Mouse (Mus musculus) myocyte (in vitro differentiated cells): ENCODE measurements around the gene Btbd11. TPM values are rescaled to one million over a fixed set of nuclear protein-coding genes. Genes with fewer than 3 reads are reported as not detected.

Source experiments
- H3K27me3 ChIP-seq: one replicate; pipeline ENCODE4 v1.6.1; 2011; ENCODE audit not compliant: control insufficient read depth, insufficient read depth, insufficient read length
- H3K36me3 ChIP-seq: one replicate; pipeline ENCODE4 v1.6.1; 2011; ENCODE audit not compliant: control insufficient read depth, insufficient read depth
- H3K4me2 ChIP-seq: one replicate; pipeline ENCODE4 v1.6.1; 2011; ENCODE audit warnings: low read depth, control low read depth
- H3K4me3 ChIP-seq: one replicate; pipeline ENCODE4 v1.5.1; 2011; ENCODE audit warnings: mild to moderate bottlenecking, control low read depth, moderate library complexity
- H3K79me2 ChIP-seq: one replicate; pipeline ENCODE4 v1.6.1; 2011; ENCODE audit not compliant: control insufficient read depth, insufficient read depth
- H3ac ChIP-seq: one replicate; pipeline ENCODE4 v1.6.1; 2011; ENCODE audit not compliant: control insufficient read depth, insufficient read length
- CEBPB ChIP-seq: IDR thresholded peaks from 2 replicates; pipeline ENCODE4 v1.6.1; 2011; ENCODE audit warnings: mild to moderate bottlenecking, moderate library complexity; ENCODE audit not compliant: poor library complexity, insufficient read depth, severe bottlenecking
- E2F4 ChIP-seq: IDR thresholded peaks from one replicate; pipeline ENCODE4 v1.6.1; 2011; ENCODE audit warnings: mild to moderate bottlenecking, control low read depth, moderate library complexity; ENCODE audit not compliant: insufficient read depth
- MAX ChIP-seq: IDR thresholded peaks from one replicate; pipeline ENCODE4 v1.6.1; 2011; ENCODE audit warnings: low read depth, mild to moderate bottlenecking, control low read depth
- MYOD1 ChIP-seq, 3 experiments: IDR thresholded peaks; one replicate each; pipeline ENCODE4 v1.6.1; 2011; ENCODE audit warnings: control low read depth in 2 of 3, low read depth in 2 of 3, mild to moderate bottlenecking in 2 of 3, moderate library complexity in 1 of 3; ENCODE audit not compliant: insufficient read length in 2 of 3, control insufficient read depth in 1 of 3
- MYOG ChIP-seq, 3 experiments: IDR thresholded peaks; one replicate each; pipeline ENCODE4 v1.6.1; 2011; ENCODE audit warnings: control low read depth in 2 of 3, low read depth in 2 of 3, mild to moderate bottlenecking in 2 of 3; ENCODE audit not compliant: insufficient read length in 2 of 3, control insufficient read depth in 1 of 3, insufficient read depth in 1 of 3
- POLR2A ChIP-seq: IDR thresholded peaks from one replicate; pipeline ENCODE4 v1.6.1; 2011; ENCODE audit warnings: low read depth, mild to moderate bottlenecking, control low read depth, moderate library complexity; ENCODE audit not compliant: insufficient read length
- POLR2AphosphoS2 ChIP-seq: IDR thresholded peaks from one replicate; pipeline ENCODE4 v1.6.1; 2011; ENCODE audit warnings: low read depth, control low read depth; ENCODE audit not compliant: insufficient read length
- REST ChIP-seq: IDR thresholded peaks from one replicate; pipeline ENCODE4 v1.6.1; 2011; ENCODE audit warnings: mild to moderate bottlenecking, control low read depth, moderate library complexity; ENCODE audit not compliant: insufficient read depth, insufficient read length
- SRF ChIP-seq: IDR thresholded peaks from one replicate; pipeline ENCODE4 v1.6.1; 2011; ENCODE audit warnings: low read depth; ENCODE audit not compliant: control insufficient read depth, insufficient read length
- TCF12 ChIP-seq: IDR thresholded peaks from one replicate; pipeline ENCODE4 v1.6.1; 2011; ENCODE audit warnings: mild to moderate bottlenecking, control low read depth; ENCODE audit not compliant: poor library complexity, insufficient read depth, severe bottlenecking
- TCF3 ChIP-seq: IDR thresholded peaks from one replicate; pipeline ENCODE4 v1.6.1; 2011; ENCODE audit warnings: low read depth, control low read depth; ENCODE audit not compliant: insufficient read length
- USF1 ChIP-seq: IDR thresholded peaks from one replicate; pipeline ENCODE4 v1.6.1; 2011; ENCODE audit warnings: low read depth, mild to moderate bottlenecking, control low read depth, moderate library complexity
- polyA plus RNA-seq: library from polyadenylated mRNA; unstranded; fragments of >200 nt; fragmentation: generic; extraction: Trizol; gene quantifications from one replicate; pipeline ENCODE4 v1.2.1, GENCODE M21; 2012; ENCODE audit warnings: missing spikeins

The Btbd11 gene
- polyA plus RNA-seq, result 6.8 TPM

- Histone ChIP-seq H3K36me3 (no peaks in the 10 kb centered on the region), H3K27me3 (no peaks in the 10 kb centered on the region), H3K4me2 (peak within 1 kb of the TSS; percentile 99), H3ac (peak within 1 kb of the TSS; percentile 54), H3K4me3 (peak within 1 kb of the TSS; percentile 42), H3K79me2 (no peaks in the 10 kb centered on the region)
- TF ChIP-seq SRF, result no peak
- TF ChIP-seq POLR2A, result peak; percentile 49
Observed at GRCm38 (mm10) chr10:85386605-85387218, at the start of gene Btbd11. Btbd11 (plus strand) TSS chr10:85386814.

GRCm38 (mm10) chr10:85338733-85339132 is 47.9 kb upstream of the Btbd11 start:
- Histone ChIP-seq H3K27me3 (peaks cover 4% of the 10 kb centered on the region), H3K36me3 (no peaks in the 10 kb centered on the region)
- TF ChIP-seq TCF12, result no peak
- TF ChIP-seq MYOD1 (IDR thresholded peaks at IDR 0.05; ENCODE audit: control insufficient read depth in 1 of 3, insufficient read length in 2 of 3, low read depth in 2 of 3), result no peak
- no peak for TF ChIP-seq REST
- TF ChIP-seq E2F4, result no peak
- TF ChIP-seq MAX, result no peak
- TF ChIP-seq CEBPB, result no peak
- no peak for TF ChIP-seq POLR2A
- no peak for TF ChIP-seq MYOG (IDR thresholded peaks at IDR 0.05; ENCODE audit: control insufficient read depth in 1 of 3, insufficient read depth in 1 of 3, insufficient read length in 2 of 3, low read depth in 2 of 3)
- no peak for TF ChIP-seq POLR2AphosphoS2
- no peak for TF ChIP-seq SRF
- TF ChIP-seq TCF3, result no peak
- no peak for TF ChIP-seq USF1

GRCm38 (mm10) chr10:85341867-85342266 is 44.7 kb upstream of the Btbd11 start:
- H3K4me2 ChIP-seq, result no peak overlapping the region
- no peak overlapping the region for H3ac ChIP-seq
- H3K27me3 ChIP-seq, result peaks cover 8% of the 10 kb centered on the region
- H3K4me3 ChIP-seq, result no peak overlapping the region
- TF ChIP-seq TCF3, result no peak
- no peaks in the 10 kb centered on the region for H3K79me2 ChIP-seq
- H3K36me3 ChIP-seq, result no peaks in the 10 kb centered on the region

More at GRCm38 (mm10) chr10:85338733-85339132, 47.9 kb upstream of the Btbd11 start:
- Histone ChIP-seq H3K4me3 (no peak overlapping the region), H3ac (no peak overlapping the region), H3K79me2 (no peaks in the 10 kb centered on the region), H3K4me2 (no peak overlapping the region)

- H3K36me3 ChIP-seq, result no peaks in the 10 kb centered on the region
- H3K4me3 ChIP-seq, result no peak overlapping the region
- no peak for TF ChIP-seq MYOG (IDR thresholded peaks at IDR 0.05; ENCODE audit: control insufficient read depth in 1 of 3, insufficient read depth in 1 of 3, insufficient read length in 2 of 3, low read depth in 2 of 3)
- TF ChIP-seq POLR2A, result no peak
- no peak for TF ChIP-seq USF1
- TF ChIP-seq E2F4, result no peak
Observed at GRCm38 (mm10) chr10:85347171-85347570, 39.4 kb upstream of the Btbd11 start.

GRCm38 (mm10) chr10:85352505-85352904 is 34.1 kb upstream of the Btbd11 start:
- TF ChIP-seq POLR2AphosphoS2 (no peak), MYOG (IDR thresholded peaks at IDR 0.05; ENCODE audit: control insufficient read depth in 1 of 3, insufficient read depth in 1 of 3, insufficient read length in 2 of 3, low read depth in 2 of 3) (no peak), MAX (no peak), CEBPB (no peak), POLR2A (no peak)
- no peaks in the 10 kb centered on the region for H3K27me3 ChIP-seq
- no peaks in the 10 kb centered on the region for H3K79me2 ChIP-seq
- no peak overlapping the region for H3ac ChIP-seq
- no peak overlapping the region for H3K4me3 ChIP-seq
- no peaks in the 10 kb centered on the region for H3K36me3 ChIP-seq
- H3K4me2 ChIP-seq, result no peak overlapping the region

More at GRCm38 (mm10) chr10:85347171-85347570, 39.4 kb upstream of the Btbd11 start:
- no peak overlapping the region for H3K4me2 ChIP-seq
- H3ac ChIP-seq, result no peak overlapping the region
- peaks cover 4% of the 10 kb centered on the region for H3K27me3 ChIP-seq
- no peaks in the 10 kb centered on the region for H3K79me2 ChIP-seq

GRCm38 (mm10) chr10:85354270-85354669 is 32.3 kb upstream of the Btbd11 start:
- no peaks in the 10 kb centered on the region for H3K79me2 ChIP-seq
- H3K27me3 ChIP-seq, result no peaks in the 10 kb centered on the region

More at GRCm38 (mm10) chr10:85354270-85354669, 32.3 kb upstream of the Btbd11 start:
- Histone ChIP-seq H3ac (no peak overlapping the region), H3K4me2 (no peak overlapping the region), H3K4me3 (no peak overlapping the region), H3K36me3 (no peaks in the 10 kb centered on the region)
- TF ChIP-seq CEBPB (no peak), SRF (no peak), MYOG (IDR thresholded peaks at IDR 0.05; ENCODE audit: control insufficient read depth in 1 of 3, insufficient read depth in 1 of 3, insufficient read length in 2 of 3, low read depth in 2 of 3) (no peak), POLR2A (no peak), USF1 (no peak), MYOD1 (IDR thresholded peaks at IDR 0.05; ENCODE audit: control insufficient read depth in 1 of 3, insufficient read length in 2 of 3, low read depth in 2 of 3) (no peak), TCF12 (no peak), MAX (no peak), REST (no peak), POLR2AphosphoS2 (no peak), E2F4 (no peak), TCF3 (no peak)
